Mouse (Mus musculus) heart, adult 8-10 months (tissue): ENCODE results near the gene Lrig3. TPM values are rescaled to one million over a fixed set of nuclear protein-coding genes. Genes with fewer than 3 reads are reported as not detected.

ENCODE experiments used
- DNase-seq: peaks from one replicate; pipeline ENCODE4 v3.0.0; 2022; ENCODE audit warnings: low spot score
- total RNA-seq, 4 experiments: library from RNA; stranded (reverse); gene quantifications; 2 replicates each; pipeline ENCODE4 v1.2.4; 2022

Lrig3 gene
- total RNA-seq, 4 experiments from 2014 or later, result 0.98 to 2.2 (median 1.6) TPM

DNA sequence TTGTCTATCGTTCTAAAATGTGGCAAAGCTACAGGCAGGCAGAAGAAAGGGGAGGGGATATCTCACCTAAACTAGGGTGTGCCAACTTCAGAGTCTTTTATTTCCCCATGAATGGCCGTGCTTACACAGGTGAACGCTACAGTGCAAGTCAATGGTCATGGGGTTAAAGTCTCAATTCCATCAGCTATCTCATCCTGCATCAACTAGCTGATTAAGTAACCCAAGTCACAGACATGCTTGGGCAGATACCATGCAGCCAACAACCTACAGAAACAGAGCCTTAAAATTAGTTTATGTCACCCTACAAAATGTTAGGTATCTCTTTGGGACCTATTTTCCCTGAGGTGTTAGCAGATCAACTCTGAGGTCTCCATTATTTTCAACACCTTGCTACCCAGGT lies 1.3 kb upstream of the Lrig3 start:
- no peak for DNase-seq

DNA sequence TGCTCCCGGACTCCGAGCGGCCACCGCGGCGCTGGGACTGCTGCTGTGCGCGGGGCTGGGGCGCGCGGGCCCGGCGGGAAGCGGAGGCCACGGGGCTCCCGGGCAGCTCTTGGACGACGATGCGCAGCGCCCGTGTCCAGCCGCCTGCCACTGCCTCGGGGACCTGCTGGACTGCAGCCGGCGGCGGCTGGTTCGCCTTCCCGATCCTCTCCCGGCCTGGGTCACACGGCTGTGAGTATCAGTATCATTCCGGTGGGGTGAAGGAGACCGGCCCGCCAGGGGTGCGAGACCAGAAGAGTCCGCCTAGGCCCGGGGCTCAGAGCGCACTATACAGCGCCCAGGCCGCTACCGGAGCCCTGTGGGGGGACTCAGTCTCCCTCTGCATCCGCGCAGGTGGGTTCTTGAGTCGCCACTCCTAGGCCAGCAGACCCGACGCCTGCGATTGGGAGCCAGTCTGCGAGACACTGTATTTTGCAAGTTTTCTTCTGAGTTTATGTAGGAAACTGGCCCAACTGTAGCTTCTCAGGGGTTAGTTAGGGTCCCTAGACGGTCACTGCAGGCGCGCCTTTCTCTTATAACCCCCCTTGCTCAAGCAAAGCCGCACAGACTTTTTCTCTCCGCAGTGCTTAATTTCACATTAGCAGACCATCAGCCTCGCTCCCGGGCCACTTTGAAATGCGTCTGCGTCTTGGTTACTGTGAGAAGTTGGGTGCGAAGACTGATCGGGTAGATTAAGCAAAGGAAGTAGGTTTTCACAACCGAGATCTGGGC lies 698 bp downstream of the Lrig3 start:
- DNase-seq, result no peak

DNA sequence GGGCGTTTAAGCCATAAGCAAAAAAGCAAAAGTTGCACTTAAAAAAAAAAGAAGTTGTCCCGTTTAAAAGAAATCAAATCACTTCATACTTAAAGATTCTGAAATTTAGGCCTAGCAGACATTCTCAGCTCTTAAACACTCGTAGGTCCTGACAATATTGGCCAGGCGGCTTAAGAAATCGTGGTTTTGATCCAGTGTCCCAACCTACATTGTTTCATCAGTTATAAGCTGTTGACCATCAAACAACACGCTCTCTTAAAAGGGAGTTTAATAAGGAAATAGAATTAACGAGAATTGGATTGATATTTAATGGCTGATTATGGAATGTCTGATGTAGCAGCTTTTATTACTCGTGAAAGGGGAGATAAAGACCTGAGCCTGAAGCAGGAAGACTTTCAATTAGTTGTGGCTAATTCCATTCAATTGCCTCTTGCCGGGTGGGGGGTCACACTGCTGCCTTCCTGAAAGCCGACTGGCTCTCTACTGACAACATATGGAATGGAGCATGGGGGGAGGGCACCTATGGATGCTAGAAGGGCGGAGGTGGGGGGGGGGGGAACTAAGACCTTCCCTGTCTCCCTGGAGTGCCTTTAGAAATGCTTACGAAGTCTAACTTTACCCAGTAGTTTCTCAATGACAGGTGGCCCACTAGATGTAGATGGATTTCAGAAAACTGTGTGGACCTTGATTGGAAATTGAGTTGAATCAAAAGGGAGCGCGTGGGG lies 1.6 kb downstream of the Lrig3 start:
- DNase-seq, result no peak

DNA sequence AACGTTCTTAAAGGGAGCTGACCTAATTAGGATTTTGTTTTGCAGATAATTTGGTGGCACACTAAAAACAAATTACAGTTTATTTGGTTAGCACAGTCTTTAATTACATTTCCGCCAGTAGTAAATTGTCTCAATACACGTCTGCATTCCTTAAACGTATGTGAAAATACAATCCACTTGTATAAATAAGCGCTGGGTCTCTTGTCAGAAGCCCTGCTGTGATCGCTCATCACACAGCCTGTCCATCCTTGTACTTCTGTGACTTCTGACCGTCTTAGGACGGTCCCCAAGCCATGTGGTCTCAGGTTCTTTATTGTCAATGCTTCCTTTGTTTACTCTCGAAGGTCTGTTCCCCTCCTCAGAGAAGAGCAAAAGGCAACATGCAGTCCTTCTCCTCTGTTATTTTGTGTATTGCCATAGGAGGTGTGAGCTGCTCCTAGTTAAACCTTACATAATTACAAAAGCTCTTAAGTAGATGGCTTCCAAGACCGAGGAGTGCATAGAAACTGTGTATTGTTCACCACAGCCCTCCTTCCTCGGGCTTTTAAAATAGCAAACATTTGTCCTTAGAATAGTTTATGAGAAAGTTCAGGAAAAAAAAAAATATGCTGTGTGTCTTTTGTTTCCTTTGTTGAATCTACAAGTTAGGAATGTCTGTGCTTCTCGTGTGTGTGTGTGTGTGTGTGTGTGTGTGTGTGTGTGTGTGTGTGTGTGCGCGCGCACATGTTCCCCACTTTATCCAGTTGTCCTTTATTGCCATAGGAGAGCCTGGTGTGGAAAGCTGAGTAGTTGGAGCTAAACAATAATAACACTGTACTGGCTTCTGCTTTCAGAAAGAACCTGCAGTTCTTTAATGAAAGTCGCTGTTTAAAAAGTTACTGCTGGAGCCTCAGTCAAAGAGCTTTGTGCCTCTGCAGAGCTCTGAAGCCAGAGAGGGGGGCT lies 2.5 kb downstream of the Lrig3 start:
- no peak for DNase-seq

DNA sequence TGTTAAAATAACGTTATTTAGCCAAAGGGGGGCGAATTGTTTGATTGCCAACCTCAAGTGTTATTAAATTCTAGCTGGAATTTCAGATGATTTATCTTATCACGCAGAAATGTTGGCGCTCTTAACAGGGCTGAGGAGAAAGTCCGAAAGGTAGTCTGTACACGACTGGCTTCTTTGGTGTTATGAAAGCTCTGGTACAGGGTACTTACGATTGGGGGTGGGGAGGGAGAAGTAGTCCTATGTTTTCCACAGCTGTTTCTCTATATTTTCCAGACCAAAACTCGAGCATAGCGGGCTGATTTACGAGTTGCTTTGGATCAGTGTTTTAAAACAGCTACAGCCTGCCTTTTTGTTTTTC lies 3.1 kb downstream of the Lrig3 start:
- DNase-seq, result no peak

DNA sequence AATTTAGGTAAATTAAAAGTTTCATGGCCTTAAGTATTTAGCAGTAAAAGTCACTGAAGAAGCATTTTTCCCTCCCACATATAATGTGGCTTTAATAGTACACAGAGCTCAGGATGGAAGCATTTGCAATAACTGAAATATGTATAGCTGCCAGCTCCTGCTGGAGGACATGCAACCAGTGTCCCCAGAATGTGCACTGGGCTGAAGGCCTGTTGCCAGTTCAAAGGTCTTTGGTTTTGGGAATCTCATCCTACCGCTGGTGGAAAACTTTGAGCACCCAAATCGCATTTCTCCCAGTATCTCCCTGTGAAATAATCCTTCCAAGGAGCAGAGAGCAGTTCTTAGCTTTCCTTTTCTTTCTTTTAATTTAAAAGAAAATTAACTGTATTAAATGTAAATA lies 4.1 kb downstream of the Lrig3 start:
- no peak for DNase-seq

DNA sequence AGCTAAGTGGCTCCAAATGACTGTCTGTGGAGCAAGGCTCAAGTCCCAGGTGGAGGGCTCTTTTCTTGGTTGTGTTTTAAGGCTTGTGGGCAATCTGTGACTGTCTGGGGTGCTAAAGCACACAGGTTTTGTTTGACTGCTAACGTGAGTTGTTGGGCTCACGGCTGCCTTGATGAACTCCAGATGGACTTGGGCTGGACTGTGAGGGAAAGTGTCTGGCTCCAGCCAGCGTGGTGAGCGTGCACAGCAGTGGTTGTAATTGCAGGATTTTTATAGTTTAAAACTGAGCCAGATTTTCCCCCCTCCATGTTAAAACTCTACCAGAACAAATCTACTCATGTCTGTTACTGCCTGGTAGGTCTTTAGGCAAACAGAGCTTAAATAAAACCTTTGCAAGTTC lies 4.5 kb downstream of the Lrig3 start:
- no peak for DNase-seq

DNA sequence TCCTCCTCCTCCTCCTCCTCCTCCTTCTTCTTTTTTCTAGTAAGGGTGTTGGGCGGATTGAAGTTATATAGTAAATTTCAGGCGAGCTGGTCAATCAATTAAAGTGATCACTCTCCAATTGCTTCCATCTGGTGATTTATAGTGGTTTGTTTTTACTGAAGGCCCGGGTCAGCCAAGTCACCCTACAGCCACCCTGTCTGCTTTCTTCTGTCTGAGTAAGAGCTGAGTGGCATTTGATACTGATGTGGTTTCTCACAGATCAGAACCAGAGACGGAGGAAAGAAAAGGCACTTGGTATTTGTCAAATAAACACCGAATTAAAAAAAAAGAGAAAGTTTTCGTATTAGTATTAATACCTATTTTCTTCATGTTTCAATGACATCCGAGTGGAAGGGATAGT lies 7.8 kb downstream of the Lrig3 start:
- no peak for DNase-seq

DNA sequence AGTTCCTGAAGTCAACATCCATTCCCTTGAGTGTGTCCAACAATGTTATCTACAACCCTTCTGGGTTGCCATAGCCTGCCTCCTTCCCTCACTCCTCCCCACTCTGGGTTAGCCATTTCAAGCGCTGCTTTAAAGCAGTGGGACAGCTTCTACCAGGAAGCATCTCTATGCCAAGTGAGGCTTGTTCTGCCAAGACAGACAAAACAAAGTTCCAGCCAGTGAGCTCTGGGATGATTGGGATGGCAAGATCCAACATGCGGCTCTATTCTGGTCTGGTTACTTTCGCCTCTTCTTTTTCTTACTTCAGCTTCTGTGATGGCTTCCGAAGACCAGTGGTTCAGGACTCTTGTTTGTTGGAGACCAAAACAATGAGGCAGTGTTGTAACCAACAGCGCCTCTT lies 16.0 kb downstream of the Lrig3 start:
- no peak for DNase-seq

DNA sequence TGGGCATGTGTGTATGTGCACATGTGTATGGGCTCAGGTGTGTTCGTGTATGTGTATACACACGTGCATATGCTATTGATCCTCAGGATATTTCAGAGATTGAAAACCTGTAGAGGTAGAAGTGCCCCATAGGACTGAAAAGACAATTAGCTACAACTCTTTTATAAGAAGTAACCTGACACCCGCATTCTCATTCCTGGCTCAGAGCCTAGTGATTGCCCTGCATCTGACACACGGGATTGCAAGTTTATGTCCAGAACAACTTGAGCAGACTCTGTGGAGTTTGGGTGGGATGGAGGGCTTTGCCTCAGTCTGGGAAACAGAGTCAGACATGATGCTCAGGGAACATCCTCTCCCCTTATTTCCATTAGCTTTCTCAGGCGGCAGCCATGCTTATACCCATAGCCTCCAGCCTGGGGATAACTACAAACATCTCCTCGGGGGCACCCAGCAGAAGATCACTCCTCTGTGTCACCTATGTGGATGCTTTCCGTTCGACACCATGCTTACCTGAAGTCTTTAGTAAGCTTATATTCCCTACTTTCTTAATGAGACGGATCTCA lies 18.6 kb downstream of the Lrig3 start:
- no peak for DNase-seq

DNA sequence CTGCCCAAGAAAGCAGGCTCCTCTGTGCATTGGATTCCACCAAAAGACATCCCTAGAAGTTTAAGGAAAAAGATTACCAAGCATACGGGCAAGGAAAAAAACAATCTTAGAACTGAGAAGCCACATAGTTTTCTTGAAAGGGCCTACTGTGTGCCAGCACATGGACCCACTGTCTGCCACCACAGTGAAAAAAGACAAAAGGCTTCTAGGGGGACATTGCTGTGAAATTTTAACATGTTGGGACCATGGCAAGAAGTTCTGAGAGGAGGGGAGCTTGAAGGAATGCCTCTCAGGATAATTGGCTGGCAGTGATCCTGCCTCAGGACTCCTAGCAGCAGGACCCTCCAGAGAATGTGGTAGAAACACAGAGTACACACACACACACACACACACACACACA lies 19.8 kb downstream of the Lrig3 start:
- no peak for DNase-seq

DNA sequence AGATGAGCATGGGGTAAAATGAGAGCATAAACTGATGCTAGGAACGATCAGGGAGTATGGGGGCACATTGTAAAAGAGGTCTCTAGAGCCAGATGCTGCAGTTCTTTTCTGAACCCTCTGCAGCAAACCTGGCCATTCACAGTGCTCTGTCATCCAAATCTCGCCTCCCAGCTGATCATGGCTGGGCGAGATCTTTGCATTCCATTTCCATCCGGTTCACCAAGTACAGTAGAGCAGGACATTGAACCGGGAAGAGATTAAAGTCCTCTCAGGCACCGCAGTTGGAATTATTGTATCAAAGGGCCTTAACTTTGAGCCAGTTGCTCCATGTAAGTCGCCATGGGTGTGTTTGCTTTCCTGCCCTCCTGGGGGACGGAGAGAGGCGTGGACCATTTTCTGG lies 20.5 kb downstream of the Lrig3 start:
- no peak for DNase-seq

DNA sequence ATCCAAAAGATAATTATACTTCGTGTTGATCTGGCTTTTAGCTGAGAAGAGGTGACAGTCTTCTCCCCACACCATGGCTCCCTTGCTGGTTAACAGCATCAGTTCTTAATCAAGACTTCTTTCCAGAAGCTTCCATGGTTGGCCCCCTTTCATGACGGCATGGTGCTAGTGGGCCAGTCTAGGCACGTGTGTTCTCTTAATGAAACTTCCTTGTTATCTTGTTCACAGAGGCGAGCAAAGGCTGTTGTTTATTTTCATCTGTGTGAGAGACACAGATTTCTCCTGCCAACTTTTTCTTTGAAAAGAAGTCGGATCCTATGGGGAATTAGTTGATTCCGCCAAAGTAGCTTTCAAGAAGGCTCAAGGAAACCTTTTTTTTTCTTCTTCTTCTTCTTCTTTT lies 21.3 kb downstream of the Lrig3 start:
- no peak for DNase-seq

DNA sequence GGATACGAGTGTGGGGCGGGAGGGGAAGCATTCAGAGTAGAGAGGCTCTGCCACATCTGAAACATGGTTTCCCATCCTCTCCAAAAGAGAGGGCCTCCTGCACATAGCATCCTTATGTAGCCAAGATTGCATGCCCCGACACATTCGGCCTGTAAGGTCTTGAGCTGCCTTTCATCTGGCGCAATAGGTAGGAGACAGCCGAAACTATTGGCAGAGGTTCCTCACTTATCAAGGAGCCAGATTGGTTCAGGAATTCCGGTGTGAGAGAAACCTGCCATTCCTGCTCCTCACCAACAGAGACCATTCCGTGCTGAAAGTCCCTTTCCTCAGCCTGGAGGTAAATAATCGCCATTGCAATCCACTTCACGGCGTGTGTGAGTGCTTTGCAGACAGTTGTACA lies 22.1 kb downstream of the Lrig3 start:
- no peak for DNase-seq

DNA sequence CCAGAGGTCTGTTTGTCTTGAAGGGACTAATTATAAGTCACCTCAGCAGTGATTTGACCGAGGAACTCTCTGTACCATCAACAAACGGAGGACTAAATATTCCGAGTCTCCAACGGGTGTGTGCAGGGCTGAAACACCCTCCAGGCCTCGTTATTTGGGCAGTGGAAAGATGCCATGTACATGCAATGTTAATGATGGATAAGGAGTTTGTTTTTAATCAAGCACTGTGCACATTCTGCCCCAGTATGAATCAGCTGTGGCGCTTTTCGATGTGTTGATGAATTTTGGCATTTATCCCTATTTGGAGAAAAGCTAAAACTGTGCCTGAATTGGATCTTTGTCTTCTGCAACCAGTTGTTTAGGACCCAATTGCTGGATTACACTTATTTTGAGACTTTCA lies 23.9 kb downstream of the Lrig3 start:
- DNase-seq, result no peak

DNA sequence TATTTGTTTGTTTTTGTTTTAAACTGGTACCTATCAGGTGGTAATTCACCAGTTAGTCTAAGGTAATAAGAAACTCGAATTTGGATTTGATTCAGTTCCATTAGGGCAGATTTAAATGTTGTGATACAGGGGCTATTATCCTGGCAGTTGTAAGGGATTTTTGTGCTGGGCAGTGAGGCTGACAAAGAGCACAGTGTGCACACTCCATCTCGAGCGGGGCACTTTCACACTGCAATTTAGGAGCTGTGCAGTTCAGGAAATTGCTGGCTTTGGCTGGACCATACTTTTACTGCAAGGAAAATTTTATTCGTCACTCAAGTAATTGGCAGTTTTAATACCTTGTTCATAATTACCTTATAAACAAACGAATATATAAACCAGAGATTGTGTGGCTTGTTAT lies 24.4 kb downstream of the Lrig3 start:
- no peak for DNase-seq

DNA sequence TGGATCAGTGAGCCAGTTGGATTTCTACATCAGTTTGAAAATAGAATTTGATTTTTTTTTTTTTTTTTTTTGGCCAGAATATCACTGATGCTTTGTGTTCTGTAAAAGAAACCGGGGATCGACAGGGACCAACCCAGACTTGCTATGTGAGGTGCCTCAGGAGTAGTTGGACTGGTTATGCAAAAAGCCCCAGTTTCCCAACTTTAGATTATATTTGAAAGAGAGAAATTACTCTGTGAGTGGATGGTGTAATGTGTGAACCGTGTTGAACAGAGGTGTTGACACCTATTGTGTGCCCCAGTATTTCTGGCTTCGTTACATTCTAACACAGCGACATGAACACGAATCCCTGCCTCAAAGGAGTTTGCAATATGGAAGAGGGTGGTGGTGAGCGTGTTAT lies 25.9 kb downstream of the Lrig3 start:
- no peak for DNase-seq

DNA sequence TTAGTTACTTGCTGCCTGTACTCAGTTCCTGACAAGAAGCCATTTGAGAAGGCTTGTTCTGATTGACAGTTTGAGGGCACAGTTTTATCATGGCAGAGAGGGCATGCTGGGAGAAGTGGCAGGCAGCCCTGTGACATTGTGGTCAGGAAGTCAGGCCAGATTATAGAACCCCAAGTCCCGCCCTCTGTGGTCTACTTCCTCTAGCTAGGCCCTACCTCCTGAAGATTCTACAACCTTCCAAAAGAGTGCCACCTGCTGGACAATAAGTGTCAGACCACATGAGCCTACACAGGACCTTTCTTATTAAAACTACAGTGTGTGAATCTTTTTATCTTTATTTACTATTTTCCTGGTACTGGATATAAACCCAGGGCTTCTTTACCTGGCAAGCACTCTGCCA lies 28.9 kb downstream of the Lrig3 start:
- peak; percentile 21 for DNase-seq

DNA sequence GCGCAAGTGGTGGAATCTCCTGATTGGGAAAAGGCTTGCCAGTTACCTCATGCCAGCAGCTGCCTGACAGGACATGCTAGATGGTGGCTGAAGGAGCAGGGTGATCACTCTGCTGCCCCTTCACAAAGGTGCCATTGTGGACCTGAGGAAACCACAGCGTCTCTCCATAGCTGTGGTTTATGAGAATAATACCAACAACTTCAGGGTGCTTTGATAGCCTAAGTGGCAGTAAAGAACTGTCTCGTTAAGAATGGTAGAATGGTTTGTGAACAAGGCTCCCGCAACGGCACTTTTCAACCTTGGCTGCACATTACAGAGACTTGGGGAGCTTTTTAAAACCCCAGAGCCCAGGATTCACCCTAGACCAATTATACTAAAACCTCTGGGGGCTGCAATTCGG lies 29.7 kb downstream of the Lrig3 start:
- no peak for DNase-seq

DNA sequence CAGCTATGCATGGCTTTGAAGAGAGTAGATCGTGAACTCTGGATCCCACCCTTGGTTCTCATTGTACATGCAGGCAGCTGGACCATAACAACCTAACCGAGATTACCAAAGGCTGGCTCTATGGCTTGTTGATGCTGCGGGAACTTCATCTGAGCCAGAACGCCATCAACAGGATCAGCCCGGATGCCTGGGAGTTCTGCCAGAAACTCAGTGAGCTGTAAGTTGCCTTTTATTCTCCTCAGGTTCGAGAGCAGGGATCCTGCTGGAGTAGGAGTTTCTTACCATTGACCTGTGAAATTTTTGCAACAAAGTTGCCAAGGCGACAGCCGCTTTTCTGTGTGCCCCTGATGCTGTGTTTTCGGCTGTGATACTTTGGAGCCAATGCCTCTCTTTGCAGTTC lies 31.0 kb downstream of the Lrig3 start:
- no peak for DNase-seq

DNA sequence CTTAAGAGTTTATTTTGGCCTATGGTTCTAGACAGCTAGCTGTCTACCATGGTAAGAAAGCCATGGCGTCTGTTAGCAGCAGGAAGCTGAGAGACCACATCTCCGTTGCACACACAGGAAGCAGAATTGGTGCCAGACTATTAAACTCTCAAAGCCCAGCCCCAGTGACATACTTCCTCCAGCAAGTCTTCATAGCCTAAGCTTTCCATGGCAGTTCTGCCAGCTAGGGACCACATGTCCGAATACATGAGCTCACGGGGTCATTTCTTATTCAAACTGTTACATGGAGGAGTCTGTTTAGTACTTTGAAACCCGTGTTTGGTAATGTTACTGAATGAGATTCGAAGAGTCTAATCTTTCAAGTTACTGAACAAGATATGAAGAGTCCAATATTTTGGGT lies 33.6 kb downstream of the Lrig3 start:
- DNase-seq, result no peak

DNA sequence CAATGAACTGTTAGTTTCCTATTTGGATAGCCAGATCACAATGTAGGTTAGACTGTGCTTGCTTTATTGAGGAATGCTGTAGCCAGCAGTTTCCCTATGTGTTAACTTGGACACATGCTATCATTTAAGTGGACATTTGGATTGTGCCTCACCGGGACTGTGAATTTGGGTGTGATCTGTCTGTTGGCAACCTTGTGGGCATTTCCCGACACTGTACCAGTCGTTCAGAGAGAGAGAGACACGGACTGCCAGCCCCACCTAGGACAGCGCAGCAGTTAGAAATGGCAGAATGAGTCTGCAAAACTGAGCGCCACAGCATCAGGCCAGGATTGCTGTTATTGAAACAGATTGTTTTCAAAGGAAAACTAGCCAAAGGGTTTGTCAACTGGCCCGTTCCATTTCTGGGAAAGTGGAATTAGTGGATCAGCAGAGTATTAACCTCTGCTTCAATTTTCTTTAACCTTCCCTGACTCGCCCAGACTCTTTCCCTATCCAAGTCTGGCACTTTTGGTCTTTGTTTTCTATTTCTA lies 35.0 kb downstream of the Lrig3 start:
- DNase-seq, result no peak
